Mouse (Mus musculus) lung, adult 2 months (tissue): Measurements from ENCODE around the gene Nme3.
"Not testable (repeated sequence)": the region's sequence is repeated elsewhere in the genome, so short reads cannot be mapped to it uniquely, and the experiment has no call there.

Experiments used
- CTCF ChIP-seq: fragments of 200-500 bp; IDR thresholded peaks from 2 replicates; pipeline ENCODE4 v1.5.1; 2011; ENCODE audit warnings: mild to moderate bottlenecking, low read length, control low read depth; ENCODE audit not compliant: insufficient read depth
- POLR2A ChIP-seq: fragments of 200-500 bp; IDR thresholded peaks from 2 replicates; pipeline ENCODE4 v1.6.1; 2011; ENCODE audit warnings: low read depth, mild to moderate bottlenecking, control low read depth, low read length, borderline replicate concordance; ENCODE audit errors: extremely low read depth

DNA sequence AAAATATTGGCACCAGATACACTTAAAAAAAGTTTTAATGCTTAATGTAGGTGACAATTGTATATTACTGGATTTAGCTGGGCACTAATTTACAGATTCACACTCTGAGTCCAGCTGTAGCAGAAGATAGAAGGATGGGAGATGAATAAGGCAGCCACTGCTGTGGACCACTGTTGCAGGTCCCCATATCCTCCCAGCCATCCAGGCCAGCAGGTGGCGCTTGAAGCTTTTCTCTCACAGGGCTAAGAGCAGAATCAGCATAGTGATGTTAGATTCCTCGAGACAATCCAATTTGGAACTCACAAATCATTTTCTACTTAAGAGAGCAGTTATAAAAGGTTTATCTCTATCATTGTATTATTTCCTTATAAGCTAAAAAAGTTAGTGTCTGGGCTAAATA, 46.2 kb downstream of the Nme3 start:
- TF ChIP-seq CTCF, result peak; percentile 47
- not testable (repeated sequence) for TF ChIP-seq POLR2A
